Mouse (Mus musculus): ENCODE results near the gene Samd4b. TPM values are rescaled to one million over a fixed set of nuclear protein-coding genes. Genes with fewer than 3 reads are reported as not detected.
A peak's percentile ranks its signal among the peaks of the same experiment; 100 is the strongest.

The Samd4b gene
- polyA plus RNA-seq, 1 experiment from 2014 or later: 35.6 TPM

DNA sequence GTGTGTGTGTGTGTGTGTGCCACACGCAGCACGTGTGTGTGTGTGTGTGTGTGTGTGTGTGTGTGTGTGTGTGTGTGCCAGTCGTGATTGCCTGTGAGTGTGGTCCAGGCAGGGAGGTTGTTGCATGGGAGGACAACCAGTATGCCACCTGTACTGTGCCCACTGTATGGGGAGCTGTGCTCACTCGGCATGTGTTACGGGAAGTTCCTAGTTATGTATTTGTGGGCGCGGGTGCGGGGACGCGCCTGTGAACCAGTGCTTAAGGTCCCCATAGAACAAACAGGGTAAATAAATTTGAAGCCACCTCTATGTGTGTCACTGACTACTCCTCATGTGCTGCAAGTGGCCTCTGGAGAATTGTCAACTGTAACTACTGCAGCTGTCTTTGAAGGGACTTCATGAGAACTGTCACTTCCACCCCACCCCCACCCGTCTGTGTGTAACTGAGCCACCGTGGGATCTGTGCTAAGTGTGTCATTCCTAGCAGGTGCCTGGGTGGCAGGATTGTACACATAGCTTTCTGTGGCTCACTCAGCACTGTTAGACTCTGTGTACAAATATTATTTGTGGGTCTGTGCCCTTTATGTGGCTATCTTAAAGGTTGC lies 215.5 kb downstream of the Samd4b start:
- H3K27me3 ChIP-seq: peaks cover 8% of the 10 kb centered on the region
- peak overlapping the region; percentile 59; the same call in 1 of the 2 replicates for H3K9ac ChIP-seq
- peaks cover 18% of the 10 kb centered on the region for H3K36me3 ChIP-seq (replicated peaks)
- 72% methylated on average over 10 of the region's 12 CpGs for WGBS
- no peak for ATAC-seq (ENCODE audit: low FRiP score)
- peaks cover 44% of the 10 kb centered on the region for H3K4me1 ChIP-seq
- H3K9me3 ChIP-seq: no peaks in the 10 kb centered on the region
- peak overlapping the region; percentile 27 for H3K4me3 ChIP-seq (replicated peaks)
- H3K27ac ChIP-seq: peak overlapping the region; percentile 83
- H3K4me2 ChIP-seq: peak overlapping the region; percentile 54

DNA sequence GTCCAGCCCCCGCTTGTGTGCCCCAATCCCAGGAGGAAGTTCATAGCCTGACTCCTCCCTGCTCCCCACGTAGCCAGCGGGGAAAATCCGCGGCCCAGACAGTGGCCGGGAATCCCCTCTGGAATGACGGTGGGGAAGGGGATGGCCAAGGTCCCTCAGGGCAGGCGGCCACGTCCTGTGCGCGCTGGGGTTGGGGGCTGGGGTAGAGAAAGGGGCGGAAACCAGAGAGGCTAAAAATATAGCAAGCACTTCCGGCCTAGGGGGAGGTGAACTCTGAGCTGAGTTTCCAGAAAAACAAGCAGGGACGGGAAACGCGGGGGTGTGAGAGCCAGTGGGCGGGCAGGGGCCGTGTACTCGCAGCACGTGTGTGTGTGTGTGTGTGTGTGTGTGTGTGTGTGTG lies 216.0 kb downstream of the Samd4b start:
- H3K4me1 ChIP-seq: peaks cover 49% of the 10 kb centered on the region
- H3K27ac ChIP-seq: peak overlapping the region; percentile 83
- peak overlapping the region; percentile 27 for H3K4me3 ChIP-seq (replicated peaks)
- peak overlapping the region; percentile 59 for H3K9ac ChIP-seq
- no peaks in the 10 kb centered on the region for H3K9me3 ChIP-seq
- H3K36me3 ChIP-seq (replicated peaks): peaks cover 17% of the 10 kb centered on the region
- H3K27me3 ChIP-seq: peaks cover 13% of the 10 kb centered on the region
- no peak for ATAC-seq (ENCODE audit: low FRiP score)
- peak overlapping the region; percentile 54 for H3K4me2 ChIP-seq
- 4% methylated on average over 18 of the region's 20 CpGs for WGBS

DNA sequence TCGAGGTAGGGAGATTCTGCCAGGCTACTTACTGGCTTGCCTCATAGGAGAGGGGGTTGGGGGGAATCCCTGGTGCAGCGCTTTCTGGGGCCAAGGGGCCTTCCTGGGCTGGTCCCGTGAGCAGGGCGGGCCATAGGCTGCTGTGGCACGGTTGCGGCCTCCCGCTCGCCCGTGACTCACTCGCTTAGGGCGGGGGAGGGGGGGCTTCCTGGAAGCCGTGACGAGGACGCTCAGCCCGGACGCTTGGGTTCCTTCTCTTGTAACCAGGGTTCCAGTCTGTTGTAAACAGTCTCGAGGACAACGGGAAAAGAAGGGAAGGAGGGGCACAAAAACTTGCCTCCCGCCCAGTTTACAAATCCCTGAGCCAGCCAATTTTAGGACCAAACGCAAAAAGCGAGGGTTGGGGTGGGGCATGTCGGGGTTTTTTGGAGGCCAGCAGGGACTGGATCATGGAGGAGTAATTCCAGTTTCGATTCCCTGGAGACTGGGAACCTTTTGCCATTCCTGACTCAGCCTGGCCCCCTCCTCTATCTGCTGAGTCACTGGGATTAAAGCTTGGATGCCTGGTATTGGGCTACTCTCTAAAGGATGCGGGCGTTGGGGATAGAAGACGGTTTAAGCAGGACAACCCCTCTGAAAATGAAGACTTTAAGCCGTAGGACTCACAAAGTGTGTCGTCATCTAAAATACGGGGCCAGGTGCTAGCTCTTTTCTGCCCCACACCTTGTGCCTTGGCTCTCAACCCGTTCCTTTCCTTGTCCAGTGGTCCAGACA lies 216.7 kb downstream of the Samd4b start:
- Histone ChIP-seq H3K9me3 (no peaks in the 10 kb centered on the region), H3K4me3 (replicated peaks) (peak overlapping the region; percentile 27), H3K4me1 (peaks cover 53% of the 10 kb centered on the region), H3K4me2 (peak overlapping the region; percentile 54), H3K27ac (peak overlapping the region; percentile 83), H3K27me3 (peaks cover 13% of the 10 kb centered on the region), H3K36me3 (replicated peaks) (peaks cover 14% of the 10 kb centered on the region), H3K9ac (peak overlapping the region; percentile 59)
- 5% methylated on average over 30 of the region's 30 CpGs for WGBS
- no peak for ATAC-seq (ENCODE audit: low FRiP score)

DNA sequence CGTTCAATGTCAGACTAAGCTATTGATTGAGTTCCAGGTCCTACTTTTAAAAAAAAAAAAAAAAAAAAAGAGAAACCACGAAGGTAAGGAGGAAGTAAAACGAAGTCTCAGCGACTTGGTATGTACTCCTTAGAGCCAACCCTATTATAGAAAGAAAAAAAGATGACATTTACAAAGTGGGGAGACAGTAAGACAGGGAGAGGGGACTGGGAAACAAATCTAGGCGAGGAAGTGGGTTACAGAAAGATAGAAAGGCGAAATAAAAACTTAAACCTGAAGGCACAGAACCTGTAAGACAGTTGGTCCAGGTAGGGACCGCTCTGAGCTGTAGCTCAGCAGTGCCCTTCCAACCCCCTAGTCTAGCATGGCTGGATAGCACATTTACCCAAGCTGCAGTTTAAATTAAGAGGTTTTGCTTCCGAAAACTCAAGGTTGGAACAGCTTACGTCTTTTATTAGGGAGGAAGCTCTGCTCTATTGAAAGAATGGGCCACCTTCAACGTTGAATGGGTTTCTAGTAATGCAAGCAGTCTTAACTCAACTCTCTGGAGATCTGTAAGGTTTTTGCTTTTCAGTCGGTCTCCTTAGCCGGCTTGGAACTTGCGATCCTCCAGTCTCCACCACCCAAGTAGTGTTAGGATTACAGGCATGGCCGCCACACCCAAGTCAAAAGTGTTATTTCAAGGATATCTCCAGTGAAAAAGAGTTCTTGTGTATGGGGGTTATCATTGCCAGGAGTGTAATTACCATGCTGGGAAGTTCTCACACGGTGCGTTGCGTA lies 217.5 kb downstream of the Samd4b start, which contains the start of gene Zfp36:
TSS of gene Zfp36 (minus strand) at position 17 of the 780 bp plus-strand sequence.
- peaks cover 60% of the 10 kb centered on the region for H3K4me1 ChIP-seq
- H3K27ac ChIP-seq: peak within 1 kb of the TSS; percentile 83
- WGBS: 57% methylated on average over 17 of the region's 17 CpGs
- peaks cover 13% of the 10 kb centered on the region for H3K27me3 ChIP-seq
- H3K9ac ChIP-seq: peak within 1 kb of the TSS; percentile 67
- H3K4me3 ChIP-seq (replicated peaks): peak within 1 kb of the TSS; percentile 56
- H3K4me2 ChIP-seq: peak within 1 kb of the TSS; percentile 89
- ATAC-seq (ENCODE audit: low FRiP score): no peak
- H3K9me3 ChIP-seq: no peaks in the 10 kb centered on the region
- peaks cover 6% of the 10 kb centered on the region; the same call in 1 of the 2 replicates for H3K36me3 ChIP-seq (replicated peaks)

DNA sequence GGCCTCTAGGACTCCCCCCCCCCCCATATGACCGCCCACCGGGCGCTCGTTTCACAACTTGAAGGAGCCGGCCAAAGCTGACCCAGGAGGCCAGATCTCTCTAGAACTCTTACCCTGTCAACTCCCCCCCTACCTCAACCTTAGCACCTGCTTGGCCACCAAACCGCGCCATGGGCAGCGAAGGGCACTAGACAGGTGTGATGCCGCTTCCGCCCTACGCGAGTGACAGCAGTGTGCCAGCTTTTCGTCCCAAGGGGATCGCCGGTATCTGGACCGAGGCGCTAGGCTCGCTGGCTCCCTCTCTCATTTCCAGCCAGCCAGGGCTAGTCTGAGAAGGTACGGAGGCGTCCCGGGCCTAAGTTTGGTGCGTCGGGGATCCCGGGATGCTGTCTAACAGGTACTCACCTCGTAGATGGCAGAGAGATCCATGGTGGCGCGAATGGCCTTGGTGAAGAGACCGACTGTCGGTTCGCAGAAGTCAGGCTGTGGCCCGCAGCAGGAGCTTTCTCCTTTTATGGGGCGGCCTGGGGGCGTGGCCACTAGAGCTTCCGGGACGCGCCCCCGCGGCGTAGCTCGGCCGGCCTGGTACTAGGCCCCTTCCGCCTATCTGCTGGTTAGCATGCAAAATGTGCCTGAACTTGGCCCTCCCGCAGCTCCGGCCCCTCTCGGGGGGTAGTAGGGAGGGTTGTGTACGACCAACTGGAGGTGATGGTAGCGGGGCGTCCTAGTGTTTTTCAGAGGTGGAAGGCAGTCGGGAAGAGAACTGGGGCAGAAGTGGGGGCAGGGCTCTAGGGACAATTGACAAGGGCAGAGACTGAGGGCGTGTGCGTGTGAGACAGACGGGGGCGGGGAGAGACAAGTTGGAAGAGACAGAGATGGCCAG lies 218.9 kb downstream of the Samd4b start:
- peaks cover 67% of the 10 kb centered on the region for H3K4me1 ChIP-seq
- peak overlapping the region; percentile 67 for H3K9ac ChIP-seq
- peak overlapping the region; percentile 89 for H3K4me2 ChIP-seq
- H3K36me3 ChIP-seq (replicated peaks): peaks cover 3% of the 10 kb centered on the region; the same call in 1 of the 2 replicates
- peak; percentile 64 for ATAC-seq (ENCODE audit: low FRiP score)
- WGBS: under 1% methylated on average over 53 of the region's 53 CpGs
- no peaks in the 10 kb centered on the region for H3K9me3 ChIP-seq
- peaks cover 13% of the 10 kb centered on the region for H3K27me3 ChIP-seq
- H3K4me3 ChIP-seq (replicated peaks): peak overlapping the region; percentile 56
- H3K27ac ChIP-seq: peak overlapping the region; percentile 63

DNA sequence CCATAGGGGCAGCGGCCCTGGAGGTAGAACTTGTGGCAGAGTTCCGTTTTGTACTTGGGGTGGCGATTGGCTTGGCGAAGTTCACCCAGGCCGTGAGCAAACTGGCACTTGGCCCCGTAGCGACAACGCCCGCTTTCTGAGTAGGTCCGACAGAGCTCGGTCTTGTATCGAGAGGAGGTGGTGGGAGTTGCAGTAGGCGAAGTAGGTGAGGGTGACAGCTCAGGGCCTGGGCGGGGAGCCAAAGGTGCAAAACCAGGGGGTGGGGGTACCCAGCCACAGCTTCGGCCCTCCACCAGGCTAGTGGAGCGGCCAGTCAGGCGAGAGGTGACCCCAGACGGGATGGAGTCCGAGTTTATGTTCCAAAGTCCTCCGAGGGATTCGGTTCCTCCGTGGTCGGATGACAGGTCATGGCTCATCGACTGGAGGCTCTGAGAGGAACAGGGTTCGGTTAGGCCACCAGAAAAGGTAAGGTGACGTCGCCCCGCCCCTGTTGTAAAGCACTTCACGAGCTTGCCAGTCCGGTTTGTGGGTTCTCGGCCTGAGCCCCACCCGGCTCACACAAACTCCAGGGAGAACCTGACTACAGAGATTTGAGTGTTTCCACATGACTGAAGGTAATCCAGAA lies 219.8 kb downstream of the Samd4b start:
- Histone ChIP-seq H3K27me3 (peaks cover 13% of the 10 kb centered on the region), H3K4me3 (replicated peaks) (peak overlapping the region; percentile 56), H3K4me1 (peaks cover 73% of the 10 kb centered on the region), H3K9ac (peak overlapping the region; percentile 67), H3K9me3 (no peaks in the 10 kb centered on the region), H3K27ac (no peak overlapping the region), H3K36me3 (replicated peaks) (peaks cover 3% of the 10 kb centered on the region; the same call in 1 of the 2 replicates), H3K4me2 (peak overlapping the region; percentile 89)
- WGBS: 53% methylated on average over 32 of the region's 32 CpGs
- ATAC-seq (ENCODE audit: low FRiP score): no peak

DNA sequence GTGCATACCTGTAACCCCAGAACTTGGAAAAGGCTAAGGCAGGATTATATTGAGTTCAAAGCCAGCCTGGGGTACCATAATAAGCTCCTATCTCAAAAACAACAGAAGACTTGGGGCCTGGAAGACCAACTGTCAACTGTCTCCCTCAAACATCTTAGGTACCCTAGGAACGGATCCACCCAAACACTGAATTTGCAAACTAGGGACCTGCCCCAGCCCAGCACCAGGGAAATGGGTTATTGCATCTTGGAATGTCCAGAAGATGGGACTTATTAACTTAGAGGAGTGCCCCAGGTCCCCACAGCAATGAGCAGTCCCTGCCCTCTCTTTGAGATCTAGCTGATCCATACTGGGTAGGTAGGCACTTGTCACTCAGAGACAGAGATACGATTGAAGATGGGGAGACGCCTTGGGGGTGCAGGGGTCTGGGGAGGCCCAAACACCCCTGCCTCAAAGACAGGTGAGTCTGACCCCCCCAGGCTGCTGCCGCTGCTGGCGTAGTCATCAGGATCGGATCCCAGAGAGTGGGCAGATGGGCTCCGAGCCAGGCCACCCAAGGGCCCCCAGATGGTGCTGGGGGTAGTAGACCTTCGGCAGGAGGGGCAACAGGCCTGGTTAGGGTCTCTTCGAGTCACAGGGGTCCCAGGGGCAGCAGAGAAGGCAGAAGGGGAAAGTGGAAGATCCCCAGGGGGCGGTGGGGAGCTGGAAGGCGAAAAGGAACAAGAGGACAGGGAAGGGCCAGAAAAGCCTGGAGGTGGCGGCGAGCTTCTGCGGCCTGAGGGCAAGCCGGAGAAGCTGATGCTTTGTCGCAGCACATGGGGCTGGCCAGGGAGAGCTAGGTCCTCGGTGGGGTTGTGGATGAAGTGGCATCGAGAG lies 220.5 kb downstream of the Samd4b start:
- Histone ChIP-seq H3K4me3 (replicated peaks) (peak overlapping the region; percentile 56; the same call in 1 of the 2 replicates), H3K27ac (no peak overlapping the region), H3K36me3 (replicated peaks) (peaks cover 3% of the 10 kb centered on the region; the same call in 1 of the 2 replicates), H3K27me3 (peaks cover 13% of the 10 kb centered on the region), H3K9me3 (no peaks in the 10 kb centered on the region), H3K9ac (no peak overlapping the region), H3K4me1 (peaks cover 69% of the 10 kb centered on the region), H3K4me2 (peak overlapping the region; percentile 89)
- ATAC-seq (ENCODE audit: low FRiP score): no peak
- 79% methylated on average over 18 of the region's 18 CpGs for WGBS

DNA sequence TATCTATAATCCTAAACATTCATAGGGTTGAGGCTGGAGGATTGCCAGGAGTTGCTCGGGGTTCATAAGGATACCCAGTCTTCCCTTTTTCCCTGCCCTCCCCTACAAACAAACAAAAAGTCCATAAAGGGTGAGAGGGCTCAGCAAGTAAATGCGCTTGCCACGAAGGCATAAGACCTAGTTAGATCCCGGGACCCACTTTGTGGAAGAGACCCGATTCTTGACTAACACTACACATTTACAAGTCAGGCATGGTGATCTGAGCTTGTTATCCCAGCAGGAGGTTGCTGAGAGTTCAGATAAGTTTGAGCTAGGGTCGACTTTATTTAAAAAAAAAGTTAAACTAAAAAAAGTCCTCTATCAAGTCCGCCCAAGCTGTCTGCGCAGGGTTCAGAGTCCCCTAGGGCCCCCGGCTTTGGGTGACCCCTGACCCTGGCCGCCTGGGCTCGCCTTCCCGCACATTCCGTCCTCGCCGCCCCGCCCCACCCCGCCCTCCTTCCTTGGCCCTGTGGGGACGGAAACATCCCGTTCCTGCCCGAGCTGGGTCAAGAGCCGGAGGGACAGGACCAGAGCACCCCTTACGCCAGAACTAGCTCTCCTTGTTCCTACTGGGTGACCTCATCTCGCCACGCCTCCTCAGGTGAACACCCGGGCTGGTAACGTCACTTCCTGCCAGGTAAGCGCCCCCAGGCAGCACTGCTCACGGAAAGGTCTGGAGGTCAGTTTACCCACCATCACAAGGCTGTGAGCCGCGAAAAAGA lies 221.8 kb downstream of the Samd4b start:
- ATAC-seq (ENCODE audit: low FRiP score): no peak
- peaks cover 59% of the 10 kb centered on the region for H3K4me1 ChIP-seq
- peak overlapping the region; percentile 61 for H3K4me2 ChIP-seq
- H3K4me3 ChIP-seq (replicated peaks): peak overlapping the region; percentile 38
- 4% methylated on average over 30 of the region's 30 CpGs for WGBS
- peaks cover 3% of the 10 kb centered on the region; the same call in 1 of the 2 replicates for H3K36me3 ChIP-seq (replicated peaks)
- H3K9ac ChIP-seq: peak overlapping the region; percentile 63
- peak overlapping the region; percentile 97 for H3K27ac ChIP-seq
- H3K9me3 ChIP-seq: no peaks in the 10 kb centered on the region
- peaks cover 13% of the 10 kb centered on the region for H3K27me3 ChIP-seq

DNA sequence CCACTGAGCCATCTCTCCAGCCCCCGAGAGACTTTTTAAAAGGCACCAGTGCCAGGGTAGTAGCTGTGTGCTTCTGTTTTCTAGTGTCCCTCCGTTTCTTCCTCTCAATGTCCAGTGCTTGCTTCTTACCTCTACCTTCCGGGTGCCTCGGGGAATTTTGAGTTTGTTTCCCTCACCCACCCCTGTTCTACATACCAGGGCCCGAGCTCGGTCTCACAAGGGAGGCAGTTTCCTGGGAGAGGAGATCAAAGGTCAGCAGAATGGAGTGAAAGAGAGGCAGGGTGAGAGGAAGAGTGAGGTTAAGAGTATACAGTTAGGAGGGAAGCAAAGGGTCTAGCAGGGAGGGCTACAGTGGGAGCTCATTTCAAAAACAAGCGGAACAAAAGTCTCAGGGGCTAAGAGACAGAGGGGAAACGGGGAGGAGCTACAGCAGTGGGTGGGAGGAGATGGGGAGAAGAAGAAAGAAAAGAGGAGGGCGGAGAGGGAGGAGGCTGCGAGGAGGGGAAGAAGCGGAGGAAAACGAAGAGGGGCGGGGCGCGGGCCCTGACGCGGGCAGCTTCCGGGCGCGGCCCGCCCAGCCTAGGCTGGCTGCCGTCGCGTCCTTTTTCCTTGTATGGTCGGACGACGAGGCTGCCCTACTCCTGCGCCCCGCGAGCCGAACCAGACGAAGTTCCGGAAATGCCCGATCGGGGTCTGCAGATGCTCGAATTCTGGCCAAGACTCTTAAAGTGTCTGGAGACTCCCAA lies 222.6 kb downstream of the Samd4b start:
- ATAC-seq (ENCODE audit: low FRiP score): peak; percentile 40
- Histone ChIP-seq H3K4me2 (peak overlapping the region; percentile 61), H3K9ac (peak overlapping the region; percentile 63), H3K9me3 (no peaks in the 10 kb centered on the region), H3K27me3 (peaks cover 13% of the 10 kb centered on the region), H3K4me1 (peaks cover 62% of the 10 kb centered on the region), H3K36me3 (replicated peaks) (peaks cover 3% of the 10 kb centered on the region; the same call in 1 of the 2 replicates), H3K27ac (peak overlapping the region; percentile 97), H3K4me3 (replicated peaks) (peak overlapping the region; percentile 38)
- WGBS: 0% methylated on average over 36 of the region's 36 CpGs

Measured in forebrain, embryonic 12.5 days (tissue).